Mouse (Mus musculus): Measurements from ENCODE around the gene Mbip. TPM values are rescaled to one million over a fixed set of nuclear protein-coding genes. Genes with fewer than 3 reads are reported as not detected.

Gene Mbip
- 37.9 and 38.8 TPM in 2 replicates for polyA plus RNA-seq (2015; fragmentation: Nextera tagmentation; extraction: Ambion mirVana)

DNA sequence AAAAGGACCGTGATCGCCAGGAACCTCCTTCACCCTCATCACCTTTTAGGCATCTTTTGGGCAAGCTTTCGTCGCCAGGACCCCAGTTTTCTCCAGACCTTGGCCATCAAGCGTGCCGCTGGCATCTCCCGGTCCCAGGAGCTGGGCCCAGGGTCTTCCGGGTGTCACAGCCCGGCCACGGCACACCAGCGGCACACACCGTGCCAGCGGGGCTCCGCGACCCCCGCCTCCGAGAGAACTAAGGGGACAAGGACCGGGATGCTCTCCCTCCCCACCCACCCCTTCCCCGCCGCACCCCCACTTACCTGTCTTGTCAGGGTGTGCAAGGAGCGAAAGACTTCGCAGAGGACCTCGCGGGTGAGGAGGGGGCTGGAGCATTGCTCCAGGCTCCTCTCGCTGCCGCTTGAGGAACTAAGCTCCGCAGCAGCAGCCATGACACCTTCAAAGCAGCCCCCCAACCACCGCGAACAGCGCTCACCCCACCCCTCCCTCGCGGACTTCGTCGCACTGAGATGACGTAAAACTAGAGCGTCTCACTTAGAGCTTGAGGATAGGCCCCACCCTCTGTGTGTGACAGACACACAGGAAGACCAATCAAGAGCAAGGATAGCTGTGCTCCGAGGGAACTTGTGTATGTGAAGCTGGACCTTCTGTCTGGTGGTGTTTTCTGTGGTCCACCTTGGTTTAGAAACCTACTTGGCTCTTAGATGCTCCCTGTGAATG is at the start of gene Mbip:
Mbip (minus strand) TSS at position 528 of the 723 bp plus-strand sequence.
- peak; percentile 98 for DNase-seq (ENCODE audit: low spot score)

DNA sequence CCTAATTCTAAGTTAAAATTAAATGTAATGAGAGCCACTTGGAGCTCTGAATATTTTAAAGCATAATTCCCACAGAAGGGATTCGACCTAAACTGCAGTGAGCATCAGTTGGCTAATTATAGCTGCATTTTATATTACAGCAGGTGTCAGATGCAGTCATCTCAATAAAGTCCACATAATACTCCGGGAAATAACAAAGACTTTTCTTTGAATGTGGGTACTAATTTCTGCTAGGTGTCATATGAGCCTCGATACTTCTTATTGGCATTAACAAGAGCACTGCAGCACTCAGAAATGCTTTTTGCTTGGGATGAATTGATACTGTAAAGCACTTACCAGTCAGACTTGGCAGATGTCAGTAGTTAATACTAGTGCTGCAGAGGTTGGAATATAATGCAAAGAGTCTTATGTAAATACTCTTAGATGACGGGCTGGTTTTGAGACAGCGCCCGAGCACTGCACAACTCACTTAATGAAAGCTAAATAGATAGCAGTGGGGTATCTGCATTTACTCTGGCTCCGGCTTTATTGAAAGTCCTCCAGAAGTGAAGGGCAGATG is 42.0 kb upstream of the Mbip start:
- DNase-seq (ENCODE audit: low spot score): no peak

DNA sequence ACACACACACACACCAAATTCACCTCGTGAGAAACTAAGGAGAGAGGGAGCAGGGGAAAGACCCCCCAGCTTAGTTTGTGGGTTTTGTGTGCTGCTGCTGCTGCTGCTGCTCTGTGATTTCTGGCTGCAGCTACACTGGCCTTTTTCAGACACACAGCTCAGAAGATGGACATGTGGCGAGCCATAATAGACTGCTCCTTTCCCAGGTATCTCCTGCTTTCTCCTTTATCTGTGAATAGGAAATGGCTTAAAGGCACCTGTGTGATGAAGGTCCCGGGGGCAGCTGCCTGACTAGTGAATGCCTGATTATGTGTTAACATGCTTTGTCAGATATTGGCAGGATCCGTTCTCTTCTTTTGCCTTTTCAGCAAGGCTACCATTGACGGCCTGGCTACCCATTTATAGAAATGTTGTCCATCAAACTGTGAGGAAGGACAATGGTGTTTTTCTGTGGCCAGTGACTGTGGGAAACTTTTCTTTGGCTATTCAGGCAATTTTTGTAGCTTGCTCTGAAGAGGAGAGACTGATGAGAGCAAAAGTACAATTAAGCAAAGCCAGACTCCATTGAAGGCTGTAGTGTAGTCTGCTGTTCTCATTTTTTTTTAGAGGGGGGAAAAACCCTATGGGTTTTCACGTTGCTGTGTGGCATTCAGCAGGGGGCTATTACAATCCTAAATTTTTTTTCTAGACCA is 41.4 kb upstream of the Mbip start:
- DNase-seq (ENCODE audit: low spot score): no peak

DNA sequence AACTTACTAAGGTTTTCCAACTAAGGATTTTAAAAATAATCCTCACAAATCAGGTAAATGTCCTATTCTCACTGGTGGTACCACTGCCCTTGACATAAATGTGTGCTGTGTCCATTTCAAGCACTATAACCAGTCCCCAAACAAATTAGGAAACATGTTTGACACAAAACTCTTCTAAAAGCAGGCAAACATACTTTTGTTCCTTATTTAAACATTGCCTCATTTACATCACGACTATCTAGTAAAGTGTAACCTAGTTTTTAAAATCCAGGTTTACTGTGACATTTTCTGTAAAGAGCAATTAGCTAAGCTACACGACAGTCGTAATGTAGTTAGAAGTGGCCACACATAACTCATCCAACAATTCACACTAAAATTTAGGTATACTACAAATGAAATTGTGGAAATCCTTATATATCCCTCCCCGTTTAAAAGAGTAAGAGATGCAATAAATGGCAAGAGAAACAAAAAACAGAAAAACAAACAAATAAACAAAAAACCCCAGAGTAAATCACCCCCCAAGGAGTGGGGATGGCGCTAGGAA is 851 bp downstream of the Mbip start:
- DNase-seq (ENCODE audit: low spot score): no peak

DNA sequence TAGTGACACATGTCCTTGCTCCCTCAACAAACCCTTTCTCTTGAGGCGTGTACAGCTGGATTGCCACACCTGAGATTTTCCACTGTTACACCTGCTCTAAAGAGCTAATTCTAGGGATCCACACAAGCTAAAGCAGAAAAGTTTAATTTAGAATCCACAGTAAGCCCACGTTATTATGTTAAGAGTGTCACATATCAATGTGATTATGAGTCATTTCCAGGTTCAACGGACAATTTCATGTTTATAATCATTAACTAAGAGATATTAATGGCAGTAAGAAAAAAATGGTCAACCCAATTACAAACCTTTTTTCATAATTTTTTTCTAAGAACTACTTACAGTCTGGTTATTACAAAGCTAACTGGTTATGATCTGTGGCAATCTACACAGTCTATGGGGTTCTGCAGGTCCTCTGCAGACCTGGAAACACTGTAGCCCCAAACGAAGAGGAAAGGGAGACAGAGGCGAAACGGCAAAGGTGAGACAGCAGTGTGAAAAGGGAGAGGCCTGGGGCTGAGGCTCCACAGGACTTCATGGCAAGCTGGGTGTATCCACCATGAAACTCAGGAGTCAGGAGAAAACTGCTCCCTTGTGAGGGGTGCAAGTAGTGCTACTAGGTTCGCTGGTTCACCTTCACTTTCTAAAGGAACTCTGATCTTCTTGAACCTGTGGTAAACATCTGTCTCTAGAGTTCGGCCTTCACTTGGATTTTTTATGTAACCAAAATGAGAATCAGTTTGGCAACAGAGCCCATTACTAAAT is 6.2 kb downstream of the Mbip start:
- no peak for DNase-seq (ENCODE audit: low spot score)

DNA sequence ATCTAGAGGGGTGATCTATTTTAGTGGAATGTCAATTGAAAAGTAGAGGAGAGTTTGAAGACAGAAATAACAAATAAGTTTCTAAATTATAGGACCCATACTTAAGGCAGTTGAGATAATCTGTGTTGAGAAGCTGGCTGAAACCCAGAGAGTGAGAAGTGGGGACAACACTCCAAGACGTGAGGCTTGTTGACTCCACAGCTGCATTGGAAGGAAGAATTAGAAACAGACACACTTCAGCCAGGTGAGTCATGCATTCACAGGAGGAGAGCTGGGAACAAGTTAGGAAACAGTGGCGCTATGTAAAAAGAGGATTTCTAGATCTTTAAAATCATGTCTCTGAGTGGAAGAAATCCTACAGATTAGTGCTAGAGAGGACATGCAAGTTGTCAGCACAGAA is 12.2 kb downstream of the Mbip start:
- DNase-seq (ENCODE audit: low spot score): no peak

DNA sequence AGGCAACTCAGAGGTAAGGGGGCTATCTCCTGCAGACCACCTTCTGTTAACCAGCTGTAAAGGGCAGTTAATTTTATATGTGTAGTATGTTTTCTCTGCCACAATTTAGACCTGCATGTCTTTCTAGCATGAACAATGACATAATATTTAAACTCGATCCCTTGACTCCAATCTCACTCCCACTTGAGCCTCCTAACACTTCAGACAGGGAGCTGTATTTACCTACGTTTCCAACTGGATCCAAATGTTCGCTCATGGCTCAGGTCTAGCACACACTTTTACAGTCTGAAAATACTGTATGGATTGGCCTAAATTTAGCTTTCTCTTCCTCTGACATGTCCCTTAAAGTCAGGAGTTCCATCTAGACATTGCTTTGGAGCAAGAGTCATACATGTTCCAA is 13.2 kb downstream of the Mbip start:
- DNase-seq (ENCODE audit: low spot score): no peak

DNA sequence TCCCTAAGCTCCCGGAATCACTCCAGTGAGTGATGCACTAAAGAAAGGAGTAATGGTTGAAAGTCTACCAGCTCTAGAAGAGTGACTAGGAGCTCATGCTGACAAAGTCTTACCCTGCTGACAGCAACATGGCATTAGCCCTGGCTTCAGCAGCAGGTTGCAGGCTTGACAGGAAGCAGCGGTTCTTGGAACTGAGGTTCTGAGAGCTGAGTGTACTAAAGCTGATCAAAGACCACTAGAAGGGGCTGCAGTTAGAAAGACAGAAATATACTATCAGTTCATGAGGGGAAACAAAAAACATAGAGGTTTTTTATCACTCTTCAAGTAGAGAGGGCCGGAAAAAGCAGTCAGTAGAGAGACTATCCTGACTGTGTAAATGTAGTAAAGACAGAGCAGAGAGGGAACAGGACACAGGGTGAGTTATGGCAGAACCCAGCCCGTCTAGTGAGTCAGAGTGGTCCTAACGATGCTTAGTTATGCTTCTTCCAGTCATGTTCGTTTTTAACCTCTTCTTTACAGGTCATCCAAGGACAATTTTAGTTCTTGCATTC is 18.2 kb downstream of the Mbip start:
- DNase-seq (ENCODE audit: low spot score): no peak

DNA sequence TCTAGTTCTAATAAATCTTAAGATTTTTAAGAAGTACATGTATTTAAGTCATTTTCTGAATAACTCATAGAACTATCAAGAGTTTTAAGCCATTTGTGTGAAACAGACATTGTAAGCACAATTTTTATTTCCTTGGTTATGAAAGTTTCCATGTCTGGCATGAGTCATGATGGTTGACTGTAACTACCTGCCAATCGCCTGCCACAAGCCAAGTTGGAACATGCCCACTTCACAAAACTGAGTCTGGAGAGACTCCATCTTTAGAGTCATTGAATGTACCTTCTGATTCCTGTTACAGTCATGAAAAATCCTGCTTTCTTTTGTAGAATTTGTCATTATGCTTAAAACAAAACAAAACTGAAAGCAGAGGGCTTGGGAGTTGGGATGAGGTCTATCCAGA is 19.8 kb downstream of the Mbip start:
- DNase-seq (ENCODE audit: low spot score): no peak

DNA sequence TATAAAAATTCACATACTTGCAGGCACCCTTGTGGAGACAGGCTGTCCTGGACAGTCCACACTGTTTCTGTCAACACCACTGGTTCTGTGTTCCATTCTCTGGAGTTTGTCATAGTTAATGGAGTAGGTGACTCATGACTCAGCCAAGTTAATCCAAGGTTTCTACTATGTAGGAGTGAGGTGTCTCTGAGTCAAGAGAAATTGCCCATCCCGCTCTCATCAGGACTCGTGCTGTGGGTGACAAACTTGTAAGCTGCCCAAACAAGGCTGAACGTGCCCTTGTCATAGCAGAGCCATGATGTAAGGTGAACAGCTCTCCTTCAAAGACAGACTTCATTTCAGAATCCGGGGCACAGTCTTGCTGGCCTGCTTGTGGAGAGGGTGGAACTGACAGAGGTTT is 26.8 kb downstream of the Mbip start:
- no peak for DNase-seq (ENCODE audit: low spot score)

DNA sequence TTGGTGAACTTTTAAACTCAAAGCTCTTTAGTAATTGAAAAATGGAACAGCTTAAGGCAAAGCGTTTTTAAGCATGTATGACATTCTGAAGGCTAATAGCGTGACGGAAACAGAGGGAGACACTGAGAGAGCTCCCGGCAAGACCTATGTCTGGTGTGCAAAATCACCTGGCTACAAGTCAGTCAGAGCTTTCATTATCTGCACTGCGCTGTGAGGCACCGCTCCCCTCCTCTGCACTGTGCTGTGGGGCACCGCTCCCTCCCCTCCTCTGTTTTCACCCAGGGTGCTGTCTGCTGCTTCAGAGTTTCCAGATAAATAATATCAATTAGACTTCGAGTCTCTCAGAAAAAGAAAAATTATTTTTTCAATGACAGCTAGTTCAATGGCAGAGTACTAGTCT is 27.6 kb downstream of the Mbip start:
- DNase-seq (ENCODE audit: low spot score): no peak

DNA sequence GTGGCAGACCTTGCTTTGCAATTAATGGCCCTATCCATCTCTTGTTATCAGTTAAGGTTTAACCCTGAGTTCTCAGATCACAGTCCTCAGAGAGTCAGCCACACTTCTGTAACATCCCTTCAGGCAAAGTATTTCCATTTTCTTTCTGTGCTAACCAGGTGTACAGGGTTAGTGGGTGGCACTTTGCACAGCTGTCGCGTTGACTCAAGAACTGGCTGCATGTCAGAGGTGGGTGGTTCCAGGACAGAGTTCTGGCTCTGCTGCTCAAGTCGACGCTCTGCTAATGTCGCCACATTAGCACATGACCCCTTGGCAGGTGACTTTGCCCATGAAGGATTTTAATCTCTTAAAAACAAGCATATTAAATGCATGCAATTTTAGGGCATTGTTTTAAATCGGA is 39.9 kb downstream of the Mbip start:
- DNase-seq (ENCODE audit: low spot score): no peak

DNA sequence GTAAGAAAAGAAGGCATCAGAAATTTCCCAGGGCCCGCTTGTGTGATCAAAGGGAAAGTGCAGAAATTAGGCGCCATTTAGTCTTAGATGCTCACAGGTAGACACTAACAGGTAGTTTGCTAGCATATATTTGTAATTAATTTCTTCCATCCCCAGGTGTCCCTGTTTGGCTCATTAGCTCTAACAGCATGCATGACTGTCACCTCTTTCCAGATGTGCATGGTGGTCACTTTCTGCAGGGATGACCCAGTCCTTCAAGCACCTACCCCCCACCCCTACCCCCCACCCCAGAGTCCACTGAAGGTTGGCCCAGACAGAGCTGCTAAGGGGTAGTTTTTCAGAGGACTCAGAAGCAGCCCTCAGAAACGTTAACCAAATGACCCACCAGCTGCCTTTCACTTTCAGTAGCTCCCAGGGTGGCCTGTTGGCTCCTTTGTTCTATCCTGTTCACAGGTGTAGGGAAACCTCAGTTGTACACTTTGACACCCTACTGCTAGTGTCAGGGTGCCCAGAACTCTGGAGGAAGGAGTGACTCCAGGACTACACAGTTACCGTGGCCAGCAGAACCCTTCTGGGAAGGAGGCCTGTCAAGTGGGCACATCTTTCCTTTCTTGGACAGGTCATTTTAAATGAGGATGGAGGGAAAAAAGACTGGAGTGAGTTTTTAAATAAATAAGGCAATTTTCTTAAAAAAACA is 43.2 kb downstream of the Mbip start:
- DNase-seq (ENCODE audit: low spot score): no peak

DNA sequence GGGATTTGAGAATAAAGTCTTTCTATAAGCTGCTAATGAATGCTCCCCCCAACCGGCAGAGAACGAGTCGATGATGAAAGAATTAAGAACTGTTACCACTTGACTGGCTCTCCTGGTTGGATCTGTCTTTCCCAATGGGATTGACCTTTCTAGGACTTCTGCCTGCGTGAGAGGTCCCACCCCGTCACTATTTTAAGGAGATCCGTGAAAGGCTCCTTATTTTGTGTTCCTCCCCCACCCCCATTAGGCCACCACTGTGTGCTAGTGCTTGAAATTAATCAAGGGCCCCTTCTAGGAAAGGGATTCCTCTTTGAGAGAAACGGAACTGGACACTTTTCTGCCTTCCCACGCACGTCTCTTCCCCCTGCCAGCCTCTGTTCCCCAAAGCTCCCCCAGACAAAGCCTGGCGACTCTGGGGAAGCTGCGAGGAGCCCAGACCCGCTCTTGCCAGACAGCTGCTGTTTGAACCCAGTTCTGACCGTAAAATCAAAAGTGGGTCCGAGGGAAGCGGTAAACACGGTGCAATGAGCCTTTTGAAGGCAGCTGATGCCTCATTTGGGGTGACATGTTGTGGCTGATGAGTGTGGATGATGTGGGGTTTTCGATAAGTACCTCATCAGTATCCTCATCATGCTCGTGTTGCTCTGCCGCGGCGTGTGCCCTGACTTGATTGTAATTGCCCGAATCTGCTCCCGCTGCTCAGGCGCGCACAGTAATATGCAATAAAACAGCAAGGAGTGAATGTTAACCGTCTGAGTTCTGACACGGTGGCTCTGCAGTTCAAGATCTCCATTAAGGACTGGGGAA is 44.0 kb downstream of the Mbip start:
- DNase-seq (ENCODE audit: low spot score): no peak

DNA sequence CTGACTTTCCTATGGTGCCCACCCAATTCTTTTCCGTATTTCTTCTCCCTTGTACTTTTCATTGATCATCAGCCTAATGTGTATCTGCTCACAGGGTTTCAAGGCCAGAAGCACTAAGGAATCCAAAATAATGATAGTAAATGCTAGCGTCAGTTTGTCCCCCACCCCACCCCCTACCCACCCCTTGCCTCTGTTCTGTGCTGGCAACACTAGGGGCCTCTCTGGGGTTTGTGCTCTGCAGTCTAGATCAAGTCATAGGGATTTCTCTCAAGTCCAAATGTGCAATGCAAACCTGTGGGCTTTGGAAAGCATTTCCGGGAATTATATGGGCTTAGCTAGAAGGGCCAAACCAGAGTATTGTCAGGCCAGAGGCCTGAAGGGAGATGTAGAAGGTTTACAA is 46.1 kb downstream of the Mbip start:
- no peak for DNase-seq (ENCODE audit: low spot score)

DNA sequence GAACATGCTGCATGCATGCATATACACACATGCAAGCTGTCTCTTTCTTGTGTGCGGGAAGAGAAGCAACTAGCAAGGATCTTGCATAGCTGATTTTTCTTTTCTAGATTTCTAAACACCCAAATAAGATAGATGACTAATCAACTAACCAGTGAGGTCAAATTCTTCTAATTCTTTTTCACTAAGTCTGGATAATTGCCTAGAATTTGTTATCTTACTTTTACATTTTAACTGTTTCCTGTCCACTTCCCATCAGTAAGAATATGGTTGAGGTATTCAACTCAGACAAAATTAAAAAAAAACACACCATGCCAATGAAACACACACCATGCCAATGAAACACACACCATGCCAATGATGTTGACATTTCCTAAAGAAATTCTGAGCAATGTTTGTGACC is 46.8 kb downstream of the Mbip start:
- DNase-seq (ENCODE audit: low spot score): no peak

DNA sequence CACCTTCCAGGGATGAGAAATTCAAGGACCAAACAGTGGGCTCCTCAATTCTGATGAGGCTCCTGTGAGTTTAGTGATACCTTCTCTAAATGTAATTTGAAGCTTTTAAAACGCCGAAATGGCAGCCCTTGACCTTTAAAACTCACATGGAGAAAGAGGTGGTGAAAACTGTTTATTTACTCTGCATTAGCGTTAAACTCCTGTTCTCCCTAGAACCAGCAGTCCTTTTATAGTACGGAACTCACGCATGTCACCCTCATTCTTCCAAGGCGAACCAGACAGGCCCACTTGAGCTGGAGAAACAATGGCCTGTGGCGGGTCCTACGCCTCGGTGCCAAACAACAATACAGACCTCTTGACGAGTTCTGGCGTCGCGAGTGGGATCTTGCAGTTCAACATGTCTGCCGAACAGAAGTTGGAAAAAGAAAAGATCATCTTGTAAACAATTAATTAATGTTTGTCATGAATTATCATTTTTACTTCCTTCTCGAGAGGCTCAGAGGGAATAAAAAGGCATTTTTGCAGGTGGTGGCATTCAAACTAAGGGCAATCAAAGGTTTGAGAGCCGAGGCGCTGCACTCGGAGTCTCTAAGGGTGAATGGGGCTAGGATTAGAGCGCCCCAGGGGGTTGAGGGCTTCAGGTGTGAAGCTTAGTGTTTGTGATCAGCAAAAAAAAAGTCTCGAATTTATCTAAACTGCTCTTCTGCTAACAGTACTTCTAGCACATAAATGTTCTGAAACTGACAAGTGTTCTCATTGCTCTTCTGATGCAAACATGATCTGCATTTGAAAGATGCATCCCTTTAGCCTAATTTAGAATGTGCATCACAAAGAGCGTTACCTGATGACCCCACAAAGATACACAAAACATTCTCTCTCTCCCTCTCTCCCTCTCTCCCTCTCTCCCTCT is 47.5 kb downstream of the Mbip start:
- no peak for DNase-seq (ENCODE audit: low spot score)

DNA sequence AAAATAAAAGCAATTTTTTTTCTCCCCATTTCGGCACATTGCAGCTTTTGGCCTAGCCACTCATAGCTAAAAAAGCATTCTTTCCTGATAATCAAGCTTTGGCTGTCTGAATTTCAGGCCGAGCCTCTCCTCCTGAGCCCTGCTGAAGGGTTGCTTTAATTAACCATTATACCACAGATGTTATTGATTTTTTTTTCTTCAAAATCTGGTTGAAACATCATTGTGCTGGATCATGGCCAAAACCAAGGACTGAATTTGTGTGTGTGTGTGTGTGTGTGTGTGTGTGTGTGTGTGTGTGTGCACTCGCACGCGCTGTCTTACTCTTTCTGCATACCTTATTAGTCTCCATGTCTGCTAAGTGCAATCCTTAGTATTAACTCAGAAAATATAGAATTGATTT is 48.6 kb downstream of the Mbip start:
- no peak for DNase-seq (ENCODE audit: low spot score)

DNA sequence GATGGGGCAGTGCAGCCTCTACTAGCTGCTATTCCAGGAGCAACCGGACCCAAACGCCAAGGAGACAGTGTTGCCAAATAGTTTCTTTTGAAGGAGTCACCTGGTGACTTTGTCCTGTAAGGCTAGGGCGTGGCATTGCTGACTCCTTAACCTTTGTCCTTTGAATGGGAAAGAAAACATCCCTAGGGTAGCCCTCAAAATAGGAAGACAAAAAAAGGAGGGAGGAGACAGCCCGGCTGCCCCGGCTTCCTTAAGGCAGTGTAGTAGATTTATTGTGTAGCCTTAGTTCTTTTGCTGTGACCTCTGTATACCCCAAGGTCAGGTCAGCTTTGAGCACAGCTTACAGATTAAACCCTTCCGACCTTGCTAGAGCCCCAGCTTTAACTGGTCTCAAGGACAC is 49.2 kb downstream of the Mbip start:
- DNase-seq (ENCODE audit: low spot score): no peak
